Mouse (Mus musculus) lung, adult 2 months (tissue): ENCODE measurements around the gene Nckap1l. TPM values are rescaled to one million over a fixed set of nuclear protein-coding genes. Genes with fewer than 3 reads are reported as not detected.
A peak's percentile ranks its signal among the peaks of the same experiment; 100 is the strongest.
"Not testable (repeated sequence)": the region's sequence is repeated elsewhere in the genome, so short reads cannot be mapped to it uniquely, and the experiment has no call there.

Experiments used
- DNase-seq: peaks from one replicate; pipeline ENCODE4 v3.0.0; 2022
- H3K4me1 ChIP-seq: fragments of 200-500 bp; 2 replicates; pipeline ENCODE4 v1.6.1; 2011; ENCODE audit warnings: low read length; ENCODE audit not compliant: control insufficient read depth, insufficient read depth
- H3K4me3 ChIP-seq: fragments of 200-500 bp; replicated peaks from 2 replicates; pipeline ENCODE3; 2011; ENCODE audit warnings: low read depth, mild to moderate bottlenecking, control low read depth, low read length; ENCODE audit errors: extremely low read depth
- CTCF ChIP-seq: fragments of 200-500 bp; IDR thresholded peaks from 2 replicates; pipeline ENCODE4 v1.5.1; 2011; ENCODE audit warnings: mild to moderate bottlenecking, low read length, control low read depth; ENCODE audit not compliant: insufficient read depth
- POLR2A ChIP-seq: fragments of 200-500 bp; IDR thresholded peaks from 2 replicates; pipeline ENCODE4 v1.6.1; 2011; ENCODE audit warnings: low read depth, mild to moderate bottlenecking, control low read depth, low read length, borderline replicate concordance; ENCODE audit errors: extremely low read depth
- WGBS: fragments of 180-500 bp; shearing (Covaris S2); methylation state at CpG from one replicate; pipeline ENCODE4 v1.1.7; 2018; 5-methylcytosine and 5-hydroxymethylcytosine counted together
- polyA plus RNA-seq: library from polyadenylated mRNA; depleted of rRNA; stranded (reverse); fragments of >200 nt; gene quantifications from 2 replicates; pipeline ENCODE4 v1.2.3, GENCODE M21; 2012; rRNA removed

The Nckap1l gene
- 12.4 and 18.3 TPM in 2 replicates for polyA plus RNA-seq

- Histone ChIP-seq H3K4me1 (no peaks in the 10 kb centered on the region), H3K4me3 (peak within 1 kb of the TSS; percentile 29)
- TF ChIP-seq POLR2A: no peak
- TF ChIP-seq CTCF: no peak
- DNase-seq: peak; percentile 9
- WGBS: 71% methylated on average over 13 of the region's 13 CpGs
Measured at GRCm38 (mm10) chr15:103453551-103454218, at the start of gene Nckap1l. Gene Nckap1l (plus strand): TSS chr15:103453794.

GRCm38 (mm10) chr15:103405586-103405985, 48.0 kb upstream of the Nckap1l start:
- 83% methylated on average over 3 of the region's 3 CpGs for WGBS
- not testable (repeated sequence) for H3K4me1 ChIP-seq

GRCm38 (mm10) chr15:103427017-103427416, 26.6 kb upstream of the Nckap1l start:
- 39% methylated on average over 2 of the region's 2 CpGs for WGBS
- DNase-seq: no peak
- no peaks in the 10 kb centered on the region; the same call in 1 of the 2 replicates for H3K4me1 ChIP-seq
- no peak for TF ChIP-seq CTCF
- no peak for TF ChIP-seq POLR2A
- no peak overlapping the region for H3K4me3 ChIP-seq

More at GRCm38 (mm10) chr15:103405586-103405985, 48.0 kb upstream of the Nckap1l start:
- DNase-seq, H3K4me3 ChIP-seq: not testable (repeated sequence)

GRCm38 (mm10) chr15:103430241-103430640, 23.4 kb upstream of the Nckap1l start, which contains the start of gene Gtsf1:
Gene Gtsf1 (minus strand): TSS chr15:103430470.
- Histone ChIP-seq H3K4me1 (no peaks in the 10 kb centered on the region; the same call in 1 of the 2 replicates), H3K4me3 (no peak within 1 kb of the TSS)
- TF ChIP-seq POLR2A (no peak), CTCF (no peak)
- WGBS: 84% methylated on average over 16 of the region's 16 CpGs
- DNase-seq: no peak

GRCm38 (mm10) chr15:103445966-103446365, 7.6 kb upstream of the Nckap1l start:
- DNase-seq, H3K4me3 ChIP-seq, H3K4me1 ChIP-seq: not testable (repeated sequence)
- 73% methylated on average over 4 of the region's 4 CpGs for WGBS

- Histone ChIP-seq H3K4me3 (no peak within 1 kb of the TSS), H3K4me1 (no peaks in the 10 kb centered on the region)
- no peak for TF ChIP-seq CTCF
- TF ChIP-seq POLR2A: no peak
- WGBS: 39% methylated on average over 3 of the region's 3 CpGs
- DNase-seq: no peak
Measured at GRCm38 (mm10) chr15:103448369-103448768, 5.2 kb upstream of the Nckap1l start, which contains the start of gene Gtsf2. Gene Gtsf2 (minus strand): TSS chr15:103448469.

- TF ChIP-seq POLR2A (no peak), CTCF (no peak)
- WGBS: 61% methylated on average over 6 of the region's 6 CpGs
- H3K4me3 ChIP-seq: peak overlapping the region; percentile 29
- DNase-seq: no peak
- H3K4me1 ChIP-seq: no peaks in the 10 kb centered on the region
Measured at GRCm38 (mm10) chr15:103454449-103454848, 855 bp downstream of the Nckap1l start.

- TF ChIP-seq POLR2A: no peak
- TF ChIP-seq CTCF: no peak
- WGBS: 61% methylated on average over 7 of the region's 7 CpGs
- H3K4me1 ChIP-seq: no peaks in the 10 kb centered on the region
- no peak overlapping the region for H3K4me3 ChIP-seq
- no peak for DNase-seq
Measured at GRCm38 (mm10) chr15:103462539-103463261, 9.1 kb downstream of the Nckap1l start.

- 78% methylated on average over 7 of the region's 7 CpGs for WGBS
- no peak for DNase-seq
- H3K4me1 ChIP-seq: no peaks in the 10 kb centered on the region
- H3K4me3 ChIP-seq: no peak overlapping the region
- no peak for TF ChIP-seq POLR2A
- no peak for TF ChIP-seq CTCF
Measured at GRCm38 (mm10) chr15:103471488-103472194, 18.0 kb downstream of the Nckap1l start.
